Mouse (Mus musculus): ENCODE data around the gene Pitx1. TPM values are rescaled to one million over a fixed set of nuclear protein-coding genes. Genes with fewer than 3 reads are reported as not detected.

The Pitx1 gene
- polyA plus RNA-seq, 1 experiment from 2014 or later = not detected

GRCm38 (mm10) chr13:55810947-55811346 lies 25.0 kb downstream of the Pitx1 start:
- no peaks in the 10 kb centered on the region for H3K36me3 ChIP-seq
- H3K4me3 ChIP-seq = no peak overlapping the region
- no peak for ATAC-seq (ENCODE audit: low read depth)
- no peaks in the 10 kb centered on the region for H3K4me1 ChIP-seq (replicated peaks)
- no peaks in the 10 kb centered on the region for H3K27me3 ChIP-seq
- H3K9me3 ChIP-seq = no peaks in the 10 kb centered on the region
- H3K27ac ChIP-seq (replicated peaks) = no peak overlapping the region
- no peak overlapping the region for H3K9ac ChIP-seq
- H3K4me2 ChIP-seq = no peak overlapping the region
- WGBS = 80% methylated on average over 5 of the region's 5 CpGs

GRCm38 (mm10) chr13:55809707-55810106 lies 26.3 kb downstream of the Pitx1 start:
- ATAC-seq (ENCODE audit: low read depth) = no peak

GRCm38 (mm10) chr13:55809041-55809623 lies 26.9 kb downstream of the Pitx1 start:
- 79% methylated on average over 7 of the region's 7 CpGs for whole genome bisulfite sequencing
- Histone ChIP-seq H3K9me3 (no peaks in the 10 kb centered on the region), H3K4me3 (no peak overlapping the region), H3K9ac (no peak overlapping the region), H3K36me3 (no peaks in the 10 kb centered on the region), H3K4me1 (replicated peaks) (no peaks in the 10 kb centered on the region), H3K27me3 (no peaks in the 10 kb centered on the region), H3K27ac (replicated peaks) (no peak overlapping the region), H3K4me2 (no peak overlapping the region)
- ATAC-seq (ENCODE audit: low read depth) = no peak

More at GRCm38 (mm10) chr13:55809707-55810106, 26.3 kb downstream of the Pitx1 start:
- Histone ChIP-seq H3K27ac (replicated peaks) (no peak overlapping the region), H3K4me3 (no peak overlapping the region), H3K27me3 (no peaks in the 10 kb centered on the region), H3K9me3 (no peaks in the 10 kb centered on the region), H3K4me2 (no peak overlapping the region), H3K4me1 (replicated peaks) (no peaks in the 10 kb centered on the region), H3K36me3 (no peaks in the 10 kb centered on the region), H3K9ac (no peak overlapping the region)
- 92% methylated on average over 10 of the region's 10 CpGs for WGBS

- no peak for ATAC-seq (ENCODE audit: low read depth)
- Histone ChIP-seq H3K9ac (no peak overlapping the region), H3K27ac (replicated peaks) (no peak overlapping the region), H3K36me3 (no peaks in the 10 kb centered on the region), H3K27me3 (no peaks in the 10 kb centered on the region), H3K4me2 (no peak overlapping the region), H3K4me3 (no peak overlapping the region), H3K4me1 (replicated peaks) (no peaks in the 10 kb centered on the region), H3K9me3 (no peaks in the 10 kb centered on the region)
- WGBS = 94% methylated on average over 1 of the region's 1 CpGs
These were observed 32.0 kb downstream of the Pitx1 start for GRCm38 (mm10) chr13:55803973-55804372.

GRCm38 (mm10) chr13:55801246-55801645 lies 34.7 kb downstream of the Pitx1 start:
- Histone ChIP-seq H3K9me3 (no peaks in the 10 kb centered on the region), H3K4me3 (no peak overlapping the region), H3K4me1 (replicated peaks) (no peaks in the 10 kb centered on the region), H3K36me3 (no peaks in the 10 kb centered on the region), H3K27ac (replicated peaks) (no peak overlapping the region), H3K27me3 (no peaks in the 10 kb centered on the region), H3K9ac (no peak overlapping the region), H3K4me2 (no peak overlapping the region)
- 63% methylated on average over 2 of the region's 2 CpGs for WGBS
- ATAC-seq (ENCODE audit: low read depth) = no peak

GRCm38 (mm10) chr13:55786120-55786519 lies 49.9 kb downstream of the Pitx1 start:
- Histone ChIP-seq H3K36me3 (no peaks in the 10 kb centered on the region), H3K4me3 (no peak overlapping the region), H3K9me3 (no peaks in the 10 kb centered on the region), H3K27ac (replicated peaks) (no peak overlapping the region), H3K9ac (no peak overlapping the region), H3K4me2 (no peak overlapping the region), H3K4me1 (replicated peaks) (no peaks in the 10 kb centered on the region), H3K27me3 (no peaks in the 10 kb centered on the region)
- 82% methylated on average over 11 of the region's 11 CpGs for WGBS
- ATAC-seq (ENCODE audit: low read depth) = no peak

GRCm38 (mm10) chr13:55784268-55784667 lies 51.7 kb downstream of the Pitx1 start, which contains the start of gene Catsper3:
Catsper3 (plus strand) TSS chr13:55784568.
- no peak within 1 kb of the TSS for H3K4me2 ChIP-seq
- 88% methylated on average over 3 of the region's 3 CpGs for WGBS
- H3K36me3 ChIP-seq = no peaks in the 10 kb centered on the region
- H3K4me3 ChIP-seq = no peak within 1 kb of the TSS
- H3K9me3 ChIP-seq = no peaks in the 10 kb centered on the region
- ATAC-seq (ENCODE audit: low read depth) = no peak
- no peaks in the 10 kb centered on the region for H3K4me1 ChIP-seq (replicated peaks)
- no peaks in the 10 kb centered on the region for H3K27me3 ChIP-seq
- no peak within 1 kb of the TSS for H3K9ac ChIP-seq
- H3K27ac ChIP-seq (replicated peaks) = no peak within 1 kb of the TSS

- Histone ChIP-seq H3K4me1 (replicated peaks) (no peaks in the 10 kb centered on the region), H3K9ac (no peak overlapping the region), H3K27me3 (no peaks in the 10 kb centered on the region), H3K27ac (replicated peaks) (no peak overlapping the region), H3K36me3 (no peaks in the 10 kb centered on the region), H3K4me3 (no peak overlapping the region), H3K9me3 (no peaks in the 10 kb centered on the region), H3K4me2 (no peak overlapping the region)
- WGBS = 49% methylated on average over 11 of the region's 11 CpGs
- no peak for ATAC-seq (ENCODE audit: low read depth)
These were observed 60.9 kb downstream of the Pitx1 start for GRCm38 (mm10) chr13:55775056-55775455.

Other genes with a start within 250 kb of the Pitx1 start
- gene B4galt7, start 236.3 kb downstream of the Pitx1 start, polyA plus RNA-seq (2015; fragmentation: Nextera tagmentation; extraction: Ambion mirVana) = 44.3 and 48.1 TPM in 2 replicates
- 111 TPM in 2 replicates for gene Caml, start 213.2 kb downstream of the Pitx1 start, polyA plus RNA-seq (2015; fragmentation: Nextera tagmentation; extraction: Ambion mirVana)
- gene Ddx46, start 201.2 kb downstream of the Pitx1 start, polyA plus RNA-seq (2015; fragmentation: Nextera tagmentation; extraction: Ambion mirVana) = 27.5 and 27.8 TPM in 2 replicates
- gene B230219D22Rik, start 143.1 kb downstream of the Pitx1 start, polyA plus RNA-seq (2015; fragmentation: Nextera tagmentation; extraction: Ambion mirVana) = 69.7 and 73.4 TPM in 2 replicates
- 132 and 144 TPM in 2 replicates for gene Txndc15, start 121.5 kb downstream of the Pitx1 start, polyA plus RNA-seq (2015; fragmentation: Nextera tagmentation; extraction: Ambion mirVana)
- 23.3 and 26.2 TPM in 2 replicates for gene Pcbd2, start 108.8 kb downstream of the Pitx1 start, polyA plus RNA-seq (2015; fragmentation: Nextera tagmentation; extraction: Ambion mirVana)
- gene Catsper3, start 51.6 kb downstream of the Pitx1 start, polyA plus RNA-seq (2015; fragmentation: Nextera tagmentation; extraction: Ambion mirVana) = not detected in 2 replicates